Mouse (Mus musculus): ENCODE data around the gene Spert.

Gene Spert

DNA sequence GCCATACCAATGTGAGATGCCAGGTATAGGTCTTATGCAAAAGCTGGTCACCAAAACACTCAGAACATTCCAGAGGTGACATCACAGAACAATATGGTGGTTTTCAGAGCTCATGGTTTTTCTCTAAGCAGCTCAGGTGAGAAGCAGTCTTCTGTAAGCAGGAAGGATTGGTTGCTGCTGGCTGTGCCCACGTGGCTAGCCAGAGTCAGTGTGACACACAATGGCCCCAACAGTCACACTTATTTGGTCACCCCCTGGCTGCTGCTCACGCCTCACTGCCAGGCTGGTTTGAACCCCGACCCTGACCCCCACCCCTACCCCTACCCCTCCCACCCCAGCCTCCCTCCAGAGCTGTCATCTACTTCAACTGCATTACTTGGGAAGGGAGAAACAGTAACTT lies at the start of gene Spert:
Spert (minus strand) TSS at position 139 of the 400 bp plus-strand sequence.
- no peak for DNase-seq

- DNase-seq = no peak
Observed at GRCm38 (mm10) chr14:75642080-75642479, 49.2 kb upstream of the Spert start, which contains the start of gene Erich6b. Erich6b (plus strand) TSS chr14:75642259.

GRCm38 (mm10) chr14:75641369-75641768 lies 48.5 kb upstream of the Spert start:
- no peak for DNase-seq

DNA sequence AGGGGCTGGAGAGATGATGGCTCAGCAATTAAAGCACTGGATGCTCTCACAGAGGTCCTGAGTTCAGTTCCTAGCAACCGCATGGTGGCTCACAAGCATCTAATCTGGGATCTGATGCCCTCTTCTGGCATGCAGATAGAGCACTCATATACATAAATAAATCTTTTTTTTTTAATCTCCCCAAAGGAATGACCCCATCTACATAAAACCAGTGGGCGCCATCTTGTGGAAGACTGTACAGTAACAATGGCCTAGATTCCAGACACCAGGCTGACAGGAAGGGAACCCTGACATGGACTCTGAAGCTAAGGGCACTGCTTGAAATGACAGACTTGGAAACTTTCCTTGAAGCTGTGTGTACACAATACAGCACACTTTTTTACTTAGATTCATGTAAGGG lies 47.9 kb upstream of the Spert start:
- DNase-seq = no peak

- DNase-seq = no peak
Observed at GRCm38 (mm10) chr14:75637641-75638040, 44.7 kb upstream of the Spert start.

DNA sequence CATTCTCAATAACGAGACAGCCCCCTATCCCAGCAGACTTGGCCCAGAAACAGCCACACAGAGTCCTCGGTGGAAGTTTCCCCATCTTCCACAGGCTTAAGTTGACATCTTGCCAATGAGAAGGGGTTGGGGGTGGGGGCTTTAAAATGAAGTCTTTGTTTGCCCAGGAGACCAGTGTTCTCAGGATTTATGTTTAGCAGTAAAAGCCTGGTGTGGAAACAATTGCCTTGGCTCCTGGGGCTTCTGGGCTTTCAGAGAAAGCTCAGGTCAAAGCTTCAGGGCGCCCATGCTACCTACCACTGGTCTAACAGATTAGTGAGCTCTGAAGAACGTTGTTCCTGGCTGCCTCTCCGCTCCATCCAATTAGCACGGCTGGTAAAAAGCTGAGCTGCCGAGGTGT lies 43.2 kb upstream of the Spert start:
- no peak for DNase-seq

- DNase-seq = peak; percentile 21
Observed at GRCm38 (mm10) chr14:75635350-75635749, 42.4 kb upstream of the Spert start.

DNA sequence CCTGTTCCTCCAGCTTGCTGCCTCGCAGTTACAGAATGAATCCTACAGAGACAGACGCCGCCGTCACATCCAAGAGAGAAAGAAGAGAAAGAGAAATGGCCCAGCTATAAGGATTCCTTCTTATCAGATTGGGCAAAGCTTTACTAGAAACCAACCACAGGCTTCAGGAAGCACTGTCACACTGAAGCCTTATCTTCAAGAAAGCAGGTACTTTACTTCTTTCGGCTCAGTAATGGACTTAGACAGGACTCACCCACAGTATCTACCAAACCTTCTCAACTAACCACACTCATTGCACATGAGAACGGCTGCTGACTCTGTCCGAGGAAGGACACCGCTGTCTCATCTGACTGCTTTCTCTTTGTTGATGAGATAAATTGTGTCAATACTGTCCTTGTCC lies 36.0 kb upstream of the Spert start:
- no peak for DNase-seq

- no peak for DNase-seq
Observed at GRCm38 (mm10) chr14:75622984-75623383, 30.1 kb upstream of the Spert start.

DNA sequence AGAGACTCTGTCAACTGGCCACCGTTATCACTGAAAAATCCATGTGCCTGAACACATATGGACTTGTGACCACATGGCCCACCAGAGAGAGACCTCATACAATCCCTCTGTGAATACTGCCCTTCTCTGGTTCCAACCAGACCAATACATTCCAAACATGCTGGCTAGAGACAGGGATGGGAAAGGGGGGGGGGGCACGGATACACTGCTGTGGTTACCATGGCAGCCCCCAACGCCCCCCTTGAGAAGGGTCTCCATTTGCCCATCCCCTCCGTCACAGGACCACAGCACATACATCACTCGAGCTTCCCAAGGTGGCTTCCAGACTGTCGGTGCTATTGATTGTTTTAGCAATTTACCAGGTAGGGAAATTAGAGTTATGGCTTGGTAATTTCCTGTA lies 23.5 kb upstream of the Spert start:
- no peak for DNase-seq

DNA sequence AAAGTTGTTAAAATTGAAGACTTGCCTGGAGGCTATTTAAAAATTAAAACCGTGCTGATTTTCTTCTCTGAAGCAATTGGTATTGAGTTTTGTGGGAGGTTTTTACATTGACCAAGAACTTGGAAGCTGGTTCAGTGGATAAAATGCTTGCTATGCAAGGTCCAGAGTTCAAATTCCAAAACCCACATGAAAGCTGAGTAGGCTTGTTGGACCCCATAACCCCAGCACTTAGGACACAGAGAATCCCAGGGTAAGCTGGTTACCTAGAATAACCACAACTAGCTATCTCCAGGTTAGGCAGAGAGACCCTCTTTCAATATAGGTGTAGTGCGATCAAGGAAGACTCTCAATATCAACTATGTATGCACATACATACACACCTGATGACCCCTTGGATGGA lies 16.3 kb upstream of the Spert start:
- no peak for DNase-seq

DNA sequence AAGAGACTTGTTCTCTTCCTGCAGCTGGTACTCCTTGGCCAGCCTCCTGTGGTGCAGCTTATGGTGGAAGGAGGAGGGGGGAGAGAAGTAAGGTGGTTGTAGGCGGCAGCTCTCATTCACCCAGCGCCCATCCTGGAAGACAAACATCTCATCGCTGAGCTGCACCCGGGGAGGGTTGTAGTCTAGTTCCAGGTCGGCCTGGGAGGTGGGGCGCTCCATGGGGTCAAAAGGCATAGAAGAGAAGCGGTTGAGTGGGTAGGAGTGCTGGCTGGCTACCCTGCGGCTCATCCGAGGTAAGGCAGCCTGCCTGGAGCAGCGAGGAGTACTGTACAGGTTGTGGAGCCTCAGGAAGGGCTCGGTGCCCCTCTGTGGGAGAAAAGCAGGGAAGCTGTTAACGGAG lies 9.0 kb downstream of the Spert start:
- no peak for DNase-seq

DNA sequence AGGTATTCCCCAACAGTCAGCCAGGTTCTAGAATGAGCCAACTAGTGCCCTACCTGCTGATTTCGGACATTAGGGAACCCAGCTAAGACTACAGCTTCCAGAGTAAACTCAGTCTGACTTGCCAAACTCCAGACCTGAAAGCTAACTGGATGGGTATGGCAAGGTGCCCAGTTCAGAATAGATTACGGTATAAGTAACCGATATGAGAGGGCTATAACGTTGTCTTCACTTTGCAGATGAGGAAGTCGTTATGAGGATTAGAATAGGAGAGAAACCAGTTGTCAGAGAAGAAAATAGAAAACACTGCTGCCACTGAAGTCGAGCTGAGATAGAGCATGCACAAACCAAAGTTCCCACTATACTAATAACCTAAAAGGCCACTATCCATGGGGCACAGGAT lies 13.9 kb downstream of the Spert start:
- no peak for DNase-seq

DNA sequence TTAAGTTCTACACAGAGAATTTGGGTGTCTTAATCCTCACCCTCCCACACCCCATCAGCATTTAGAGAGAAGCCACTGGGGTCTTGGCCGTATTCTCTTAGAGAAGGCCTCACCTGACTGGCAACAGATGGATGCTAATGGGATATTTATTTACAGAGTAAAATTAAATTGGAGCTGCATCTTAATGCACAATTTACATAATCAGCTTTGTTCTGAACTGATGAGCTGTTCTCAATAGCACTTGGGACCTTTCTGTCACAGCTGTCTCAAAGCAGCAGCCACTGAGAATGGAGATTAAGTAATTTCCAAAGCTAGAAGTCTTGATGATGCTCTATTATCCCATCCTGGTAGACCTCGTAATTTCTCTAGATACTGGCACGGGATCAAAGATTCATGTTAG lies 26.6 kb downstream of the Spert start:
- DNase-seq = no peak

GRCm38 (mm10) chr14:75565534-75566140 lies 27.3 kb downstream of the Spert start:
- peak; percentile 54 for DNase-seq

GRCm38 (mm10) chr14:75561577-75562331 lies 31.2 kb downstream of the Spert start:
- DNase-seq = no peak

DNA sequence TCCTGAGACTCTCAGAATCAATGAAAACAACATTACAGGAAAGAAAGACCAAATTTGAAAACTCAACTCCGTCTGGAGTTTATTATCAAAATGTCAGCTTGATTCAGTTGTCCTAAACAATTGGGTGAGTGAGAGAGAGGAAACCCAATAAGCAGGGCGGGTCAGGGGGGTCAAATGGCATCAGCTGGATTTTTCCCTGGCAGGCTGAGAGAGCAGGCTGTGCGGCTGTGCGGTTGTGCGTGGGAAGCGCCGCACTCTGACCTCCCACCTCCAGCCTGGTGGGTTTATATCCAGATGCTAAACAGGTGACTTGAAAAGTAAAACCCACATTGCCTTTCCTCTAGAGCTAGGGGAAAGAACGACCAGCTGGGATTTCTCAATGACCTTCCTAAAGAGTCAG lies 51.2 kb downstream of the Spert start:
- no peak for DNase-seq

- DNase-seq = no peak
Observed at GRCm38 (mm10) chr14:75540996-75541350, 51.9 kb downstream of the Spert start.

- DNase-seq = no peak
Observed at GRCm38 (mm10) chr14:75540216-75540995, 52.5 kb downstream of the Spert start.

- DNase-seq = no peak
Observed at GRCm38 (mm10) chr14:75539205-75539604, 53.7 kb downstream of the Spert start.

Data from layer of hippocampus, adult 9-11 months (tissue).